Mouse (Mus musculus): Measurements from ENCODE around the gene Ccdc71.
A peak's percentile ranks its signal among the peaks of the same experiment; 100 is the strongest.

The Ccdc71 gene

GRCm38 (mm10) chr9:108489702-108490558 lies 29.6 kb downstream of the Ccdc71 start:
- peak in 1 of 2 experiments; percentile 41 for DNase-seq

GRCm38 (mm10) chr9:108490559-108491285 lies 30.4 kb downstream of the Ccdc71 start, which contains the start of gene Usp19:
Usp19 (plus strand) TSS chr9:108490602.
- peak; percentile 98 to 99 for DNase-seq

- DNase-seq: no peak
Measured at GRCm38 (mm10) chr9:108491286-108491580, 30.9 kb downstream of the Ccdc71 start.

GRCm38 (mm10) chr9:108492043-108492750 lies 31.9 kb downstream of the Ccdc71 start:
- DNase-seq: peak; percentile 60 to 69

- no peak for DNase-seq
Measured at GRCm38 (mm10) chr9:108493246-108493645, 32.9 kb downstream of the Ccdc71 start.

GRCm38 (mm10) chr9:108494146-108494825 lies 34.0 kb downstream of the Ccdc71 start:
- peak in 1 of 2 experiments; percentile 36 for DNase-seq

- no peak for DNase-seq
Measured at GRCm38 (mm10) chr9:108494905-108495304, 34.6 kb downstream of the Ccdc71 start.

- DNase-seq: peak in 1 of 2 experiments; percentile 28
Measured at GRCm38 (mm10) chr9:108499231-108499630, 38.9 kb downstream of the Ccdc71 start.

- peak in 1 of 2 experiments; percentile 33 for DNase-seq
Measured at GRCm38 (mm10) chr9:108499943-108500342, 39.6 kb downstream of the Ccdc71 start.

GRCm38 (mm10) chr9:108506901-108507300 lies 46.6 kb downstream of the Ccdc71 start:
- DNase-seq: no peak

GRCm38 (mm10) chr9:108507619-108508434 lies 47.5 kb downstream of the Ccdc71 start, which contains the start of gene Qars:
Qars (plus strand) TSS chr9:108507706.
- peak; percentile 98 to 99 for DNase-seq

- no peak for DNase-seq
Measured at GRCm38 (mm10) chr9:108508776-108509175, 48.4 kb downstream of the Ccdc71 start.

Data from kidney, postnatal 25 days (tissue).